Mouse (Mus musculus): ENCODE measurements at regions not wholly inside any gene's neighbourhood (a gene's known extent, or its start where the extent isn't known, plus 50 kb on each side); places are given as distances from the start of the nearest gene placed in this dataset.

- ATAC-seq (replicated peaks; ENCODE audit: poor library complexity): no peak
Observed at GRCm38 (mm10) chr5:105975275-105976011, 99.1 kb downstream of the Zfp326 start.

GRCm38 (mm10) chr5:105974576-105975177 is 98.3 kb downstream of the Zfp326 start:
- ATAC-seq (replicated peaks; ENCODE audit: poor library complexity): no peak

Data from megakaryocyte progenitor cell, adult 5-6 weeks (primary cell).